Mouse (Mus musculus): ENCODE data around the gene Tsga10ip.

GRCm38 (mm10) chr19:5444954-5445353 lies 42.6 kb upstream of the Tsga10ip start:
- TF ChIP-seq CTCF (IDR thresholded peaks at IDR 0.05; ENCODE audit: low read depth, low read length): no peak
- TF ChIP-seq POLR2A (IDR thresholded peaks at IDR 0.05; ENCODE audit: extremely low read depth, insufficient read depth, low read length): no peak
